Mouse (Mus musculus) lung, postnatal 0 days (tissue): Measurements from ENCODE around the gene Anxa9. TPM values are rescaled to one million over a fixed set of nuclear protein-coding genes. Genes with fewer than 3 reads are reported as not detected.

Experiments
- ATAC-seq: fragments of 200-750 bp; cut with Nextera tagmentation; 2 replicates; pipeline ENCODE4 v1.8.0; 2017; ENCODE audit warnings: moderate library complexity
- DNase-seq: peaks from one replicate; pipeline ENCODE4 v3.0.0-alpha.2; 2016; ENCODE audit warnings: low spot score
- H3K27ac ChIP-seq: fragments of 300-500 bp; sonication (generic); 2 replicates; pipeline ENCODE4 v1.5.1; 2014; ENCODE audit warnings: antibody characterized with exemption, mild to moderate bottlenecking, low read length, mixed read lengths
- H3K27me3 ChIP-seq: fragments of 300-500 bp; sonication (generic); replicated peaks from 2 replicates; pipeline ENCODE4 v1.6.1; 2014; ENCODE audit warnings: low read length, mixed read lengths; ENCODE audit not compliant: insufficient read depth
- H3K36me3 ChIP-seq: fragments of 300-500 bp; sonication (generic); 2 replicates; pipeline ENCODE4 v1.6.1; 2014; ENCODE audit warnings: low read length, mixed read lengths; ENCODE audit not compliant: insufficient read depth
- H3K4me1 ChIP-seq: fragments of 300-500 bp; sonication (generic); 2 replicates; pipeline ENCODE4 v1.6.1; 2014; ENCODE audit warnings: antibody characterized with exemption, low read depth, low read length, mixed read lengths; ENCODE audit not compliant: insufficient read depth
- H3K4me2 ChIP-seq: fragments of 300-500 bp; sonication (generic); replicated peaks from 2 replicates; pipeline ENCODE4 v1.6.1; 2014; ENCODE audit warnings: low read depth, mild to moderate bottlenecking, low read length, moderate library complexity, mixed read lengths
- H3K4me3 ChIP-seq: fragments of 300-500 bp; sonication (generic); 2 replicates; pipeline ENCODE4 v1.5.1; 2014; ENCODE audit warnings: low read depth, low read length
- H3K9ac ChIP-seq: fragments of 300-500 bp; sonication (generic); replicated peaks from 2 replicates; pipeline ENCODE4 v1.6.1; 2014; ENCODE audit warnings: low read depth, mild to moderate bottlenecking
- H3K9me3 ChIP-seq: fragments of 300-500 bp; sonication (generic); 2 replicates; pipeline ENCODE4 v1.6.1; 2016; ENCODE audit warnings: low read length, mixed read lengths
- CTCF ChIP-seq: IDR thresholded peaks from 2 replicates; pipeline ENCODE4 v1.5.1; 2016; ENCODE audit warnings: antibody characterized with exemption, mild to moderate bottlenecking
- EP300 ChIP-seq: IDR thresholded peaks from 2 replicates; pipeline ENCODE4 v1.6.1; 2016; ENCODE audit warnings: antibody characterized with exemption, mild to moderate bottlenecking, control low read depth
- WGBS: fragments of 180-500 bp; shearing (Covaris S2); extraction: QIAGEN DNeasy Blood & Tissue Kit; methylation state at CpG from one replicate; pipeline ENCODE4 v1.1.7; 2014; 5-methylcytosine and 5-hydroxymethylcytosine counted together
- polyA plus RNA-seq: library from polyadenylated mRNA; unstranded; fragments of >200 nt; fragmentation: Nextera tagmentation; extraction: Ambion mirVana; gene quantifications from 2 replicates; pipeline ENCODE4 v1.2.1, GENCODE M21; 2015

Anxa9 gene
- polyA plus RNA-seq, 1 experiment from 2014 or later: 1.4 TPM

DNA sequence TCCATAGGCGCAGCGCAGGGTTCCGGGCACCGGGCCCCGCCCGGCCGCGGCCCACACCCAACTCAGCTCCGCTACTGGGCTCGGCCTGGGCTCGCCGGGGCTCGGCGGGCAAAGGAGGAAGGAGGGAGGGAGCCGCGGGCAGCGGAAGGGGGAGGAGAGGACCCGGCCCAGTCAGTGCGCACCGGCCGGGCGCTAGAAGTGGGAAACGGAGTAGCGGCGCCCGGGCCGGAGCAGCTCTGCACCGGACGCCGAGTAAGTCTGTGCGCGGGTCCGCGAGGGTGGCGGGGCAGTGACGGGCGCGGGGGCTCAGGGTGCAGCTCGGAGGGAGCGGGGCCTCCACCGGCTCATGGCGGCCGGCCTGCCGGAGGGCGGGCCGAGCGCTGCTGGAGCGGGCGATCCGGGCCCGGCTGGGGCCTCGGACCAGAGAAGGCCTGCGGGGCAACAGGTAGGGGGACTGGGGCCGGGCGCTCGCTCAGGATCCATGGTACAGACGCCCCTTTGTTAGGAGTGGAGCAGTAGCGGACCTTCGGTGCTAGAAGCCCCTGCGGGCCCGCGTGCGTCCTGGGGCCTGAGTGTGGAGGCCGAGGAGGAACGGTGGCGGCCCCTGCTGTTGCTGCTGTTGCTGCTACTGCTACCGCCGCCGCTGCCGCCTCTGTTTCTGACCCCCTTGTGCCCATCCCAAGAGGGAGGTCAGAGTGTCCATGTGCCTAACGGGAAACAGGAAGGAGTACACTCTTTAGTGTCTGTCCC is 8.3 kb upstream of the Anxa9 start:
- peak overlapping the region; percentile 97 for H3K27ac ChIP-seq
- H3K9me3 ChIP-seq: no peaks in the 10 kb centered on the region
- TF ChIP-seq CTCF (peak; percentile 72), EP300 (no peak)
- H3K36me3 ChIP-seq: no peaks in the 10 kb centered on the region
- peak overlapping the region; percentile 95 for H3K4me3 ChIP-seq
- peak overlapping the region; percentile 72 for H3K4me2 ChIP-seq
- DNase-seq (peak; percentile 97), ATAC-seq (peak; percentile 89)
- peaks cover 16% of the 10 kb centered on the region; the same call in 1 of the 2 replicates for H3K4me1 ChIP-seq
- peak overlapping the region; percentile 98 for H3K9ac ChIP-seq
- H3K27me3 ChIP-seq: no peaks in the 10 kb centered on the region
- 2% methylated on average over 54 of the region's 71 CpGs for WGBS

DNA sequence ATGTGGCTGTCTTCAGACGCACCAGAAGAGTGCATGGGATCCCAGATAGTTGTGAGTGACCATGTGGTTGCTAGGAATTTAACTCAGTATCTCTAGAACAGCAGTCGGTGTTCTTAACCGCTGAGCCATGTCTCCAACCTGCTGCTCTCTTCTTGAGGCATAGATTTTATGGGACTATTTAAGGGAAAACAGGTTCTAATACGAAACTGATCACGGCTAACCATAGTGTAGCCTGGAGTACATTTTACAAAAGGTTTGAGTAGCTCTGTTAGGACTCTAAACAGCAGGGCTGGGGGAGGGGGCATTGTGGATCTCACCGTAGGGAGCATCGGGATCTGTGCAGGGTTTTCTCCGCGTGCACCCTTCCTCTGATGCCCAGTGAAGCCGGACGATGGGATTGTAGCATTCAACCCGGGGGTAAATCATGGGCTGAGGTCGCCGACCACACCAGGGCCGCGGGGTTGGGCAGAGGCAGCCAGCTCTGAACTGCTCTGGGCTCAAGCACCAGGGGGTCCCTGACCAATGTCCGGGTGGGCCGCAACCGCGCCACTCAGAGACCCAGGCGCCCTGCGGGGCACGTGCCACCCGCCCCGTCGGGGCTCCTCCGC is 7.6 kb upstream of the Anxa9 start, which contains the start of gene Cers2:
TSS of gene Cers2 (plus strand) at position 306 of the 608 bp plus-strand sequence.
- H3K9ac ChIP-seq: peak within 1 kb of the TSS; percentile 98
- 6% methylated on average over 27 of the region's 27 CpGs for WGBS
- no peaks in the 10 kb centered on the region for H3K27me3 ChIP-seq
- H3K9me3 ChIP-seq: no peaks in the 10 kb centered on the region
- no peak for DNase-seq
- H3K27ac ChIP-seq: peak within 1 kb of the TSS; percentile 97
- peaks cover 16% of the 10 kb centered on the region; the same call in 1 of the 2 replicates for H3K4me1 ChIP-seq
- no peaks in the 10 kb centered on the region for H3K36me3 ChIP-seq
- H3K4me2 ChIP-seq: peak within 1 kb of the TSS; percentile 72
- peak within 1 kb of the TSS; percentile 95 for H3K4me3 ChIP-seq
- TF ChIP-seq CTCF: no peak
- no peak for TF ChIP-seq EP300
- ATAC-seq: no peak

DNA sequence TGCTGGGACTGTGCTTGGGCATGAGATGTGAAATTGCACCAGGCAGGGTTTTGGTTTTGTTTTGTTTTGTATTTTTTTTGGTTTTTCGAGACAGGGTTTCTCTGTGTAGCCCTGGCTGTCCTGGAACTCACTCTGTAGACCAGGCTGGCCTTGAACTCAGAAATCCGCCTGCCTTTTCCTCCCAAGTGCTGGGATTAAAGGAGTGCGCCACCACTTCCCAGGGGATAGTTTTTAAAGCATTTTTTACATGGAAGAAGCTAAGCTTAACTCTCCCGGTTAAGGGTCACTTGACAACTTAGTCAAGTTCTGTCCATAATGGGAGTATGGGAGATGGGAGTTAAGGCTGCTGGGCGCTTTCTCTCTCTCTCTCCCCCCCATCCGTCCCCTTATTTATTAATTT is 7.1 kb upstream of the Anxa9 start:
- Histone ChIP-seq H3K9me3 (no peaks in the 10 kb centered on the region), H3K4me3 (no peak overlapping the region), H3K9ac (no peak overlapping the region; the same call in 1 of the 2 replicates), H3K36me3 (no peaks in the 10 kb centered on the region), H3K4me1 (peaks cover 16% of the 10 kb centered on the region; the same call in 1 of the 2 replicates), H3K27me3 (no peaks in the 10 kb centered on the region), H3K27ac (no peak overlapping the region), H3K4me2 (no peak overlapping the region)
- WGBS: 73% methylated on average over 6 of the region's 6 CpGs
- ATAC-seq (no peak), DNase-seq (no peak)
- TF ChIP-seq EP300: no peak
- TF ChIP-seq CTCF: no peak

DNA sequence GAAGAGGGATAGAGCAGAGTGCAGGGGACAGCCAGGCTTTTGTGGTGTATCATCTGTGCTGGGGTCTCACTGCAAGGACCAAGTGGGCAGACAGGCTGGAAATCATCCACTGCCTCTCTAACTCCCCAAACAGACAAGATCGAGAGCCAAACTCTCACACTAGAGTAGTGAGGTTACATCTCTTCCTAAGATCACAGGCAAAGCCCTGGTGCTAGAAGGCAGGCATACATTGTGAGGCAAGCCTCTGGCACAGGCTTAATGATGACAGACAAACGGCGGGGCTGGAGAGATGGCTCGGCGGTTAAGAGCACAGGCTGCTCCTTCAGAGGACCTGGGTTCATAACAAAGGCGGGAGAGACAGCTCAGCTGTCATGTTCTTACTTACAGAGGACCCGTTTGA is 6.5 kb upstream of the Anxa9 start:
- H3K4me1 ChIP-seq: peaks cover 16% of the 10 kb centered on the region; the same call in 1 of the 2 replicates
- H3K36me3 ChIP-seq: no peaks in the 10 kb centered on the region
- no peak overlapping the region for H3K27ac ChIP-seq
- H3K4me3 ChIP-seq: no peak overlapping the region
- no peak overlapping the region for H3K4me2 ChIP-seq
- no peak for TF ChIP-seq EP300
- no peak for TF ChIP-seq CTCF
- 46% methylated on average over 7 of the region's 7 CpGs for WGBS
- no peaks in the 10 kb centered on the region for H3K27me3 ChIP-seq
- H3K9me3 ChIP-seq: no peaks in the 10 kb centered on the region
- DNase-seq (no peak), ATAC-seq (no peak)
- no peak overlapping the region for H3K9ac ChIP-seq

DNA sequence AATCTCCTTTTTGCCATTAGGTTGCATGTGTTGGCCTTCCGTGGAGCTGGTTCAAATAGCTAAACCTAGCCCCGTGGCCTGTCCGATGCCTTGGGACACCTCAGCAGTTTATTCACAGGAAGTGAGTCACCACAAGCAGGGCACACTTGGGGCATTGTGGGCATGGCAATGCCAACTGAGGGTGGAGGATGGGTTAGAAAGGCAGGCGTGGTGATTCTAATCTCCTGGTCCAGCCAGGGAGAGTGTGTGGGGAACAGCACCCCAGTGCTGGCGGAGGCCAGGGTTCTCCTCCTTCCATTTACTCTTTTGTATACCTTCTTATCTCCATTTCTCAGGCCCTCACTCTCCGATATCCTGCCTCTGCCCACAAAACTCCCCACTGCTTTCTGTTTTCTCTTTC is 5.6 kb upstream of the Anxa9 start:
- H3K4me2 ChIP-seq: no peak overlapping the region
- no peak overlapping the region for H3K27ac ChIP-seq
- peaks cover 12% of the 10 kb centered on the region; the same call in 1 of the 2 replicates for H3K4me1 ChIP-seq
- no peak overlapping the region for H3K4me3 ChIP-seq
- no peaks in the 10 kb centered on the region for H3K27me3 ChIP-seq
- DNase-seq: peak; percentile 59
- ATAC-seq: no peak
- WGBS: 37% methylated on average over 6 of the region's 6 CpGs
- TF ChIP-seq EP300 (no peak), CTCF (no peak)
- H3K36me3 ChIP-seq: no peaks in the 10 kb centered on the region
- no peak overlapping the region for H3K9ac ChIP-seq
- H3K9me3 ChIP-seq: no peaks in the 10 kb centered on the region
